Comparison of ENCODE assay signal across 29 mouse cellular contexts in the genomic region with DNA sequence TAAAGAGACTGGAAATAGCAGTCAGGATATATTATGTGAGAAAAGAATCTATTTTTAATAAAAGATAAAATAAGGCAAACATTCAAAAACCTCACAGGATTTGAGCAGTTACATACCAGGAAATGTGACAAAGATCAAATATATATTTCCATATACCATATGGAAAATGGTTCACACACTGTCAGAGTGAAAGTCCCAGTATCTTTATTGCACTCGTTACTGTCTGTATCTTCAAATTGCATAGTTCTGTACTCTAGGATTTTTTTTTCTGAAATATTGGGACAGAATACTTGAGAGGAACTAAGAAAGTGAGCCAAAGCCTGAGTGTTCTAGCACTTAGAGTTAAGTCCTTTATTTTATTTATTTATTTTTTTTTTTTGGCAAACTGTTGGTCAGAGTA.
"Had no signal": no experiment of that assay in that cellular context is flagged by ENCODE, and none has a peak within 500 bp of the region (broad histone marks: within the 10 kb centered on the region; RNA-seq: fewer than 3 reads in every experiment).

No protein-coding gene starts in this region.

- H3K27ac ChIP-seq: left cerebral cortex, adult 2 months; limb, embryonic 10.5 days; limb, embryonic 12.5 days; limb, embryonic 13.5 days; limb, embryonic 15.5 days; liver, embryonic 12.5 days; liver, embryonic 13.5 days; liver, embryonic 14.5 days; liver, embryonic 15.5 days; macrophage; midbrain, embryonic 10.5 days; midbrain, embryonic 12.5 days; midbrain, embryonic 13.5 days; midbrain, embryonic 15.5 days; neural tube, embryonic 12.5 days had no signal

- H3K9me3 ChIP-seq: limb, embryonic 10.5 days; limb, embryonic 12.5 days; limb, embryonic 13.5 days; limb, embryonic 15.5 days; liver, embryonic 12.5 days; liver, embryonic 13.5 days; liver, embryonic 15.5 days; megakaryocyte, embryonic 14.5 days; midbrain, embryonic 10.5 days; midbrain, embryonic 12.5 days; midbrain, embryonic 13.5 days; midbrain, embryonic 15.5 days; neural tube, embryonic 12.5 days had no signal

- H3K27me3 ChIP-seq: limb, embryonic 12.5 days; limb, embryonic 13.5 days; limb, embryonic 15.5 days; liver, embryonic 12.5 days; liver, embryonic 13.5 days; liver, embryonic 15.5 days; megakaryocyte, embryonic 14.5 days; midbrain, embryonic 12.5 days; midbrain, embryonic 13.5 days; midbrain, embryonic 15.5 days; neural tube, embryonic 12.5 days had no signal

- DNase-seq: layer of hippocampus, postnatal 36 days; left cerebral cortex, postnatal 4 days; liver; liver, embryonic 13.5 days; liver, postnatal 0 days; lung, adult 18-20 months; lung, adult 2 months; lung, postnatal 14 days; lung, postnatal 36 days; midbrain, embryonic 14.5 days had no signal

- H3K4me3 ChIP-seq: left cerebral cortex, adult 2 months; limb, embryonic 10.5 days; limb, embryonic 12.5 days; limb, embryonic 13.5 days; limb, embryonic 15.5 days; liver, embryonic 12.5 days; liver, embryonic 13.5 days; liver, embryonic 15.5 days; megakaryocyte, embryonic 14.5 days; midbrain, embryonic 10.5 days; midbrain, embryonic 12.5 days; midbrain, embryonic 13.5 days; midbrain, embryonic 15.5 days; myocyte; neural tube, embryonic 12.5 days had no signal

- H3K4me1 ChIP-seq: limb, embryonic 10.5 days; limb, embryonic 12.5 days; limb, embryonic 13.5 days; limb, embryonic 15.5 days; liver, embryonic 12.5 days; liver, embryonic 13.5 days; liver, embryonic 15.5 days; megakaryocyte, embryonic 14.5 days; midbrain, embryonic 10.5 days; midbrain, embryonic 12.5 days; midbrain, embryonic 13.5 days; midbrain, embryonic 15.5 days; neural tube, embryonic 12.5 days had no signal

- H3K9ac ChIP-seq: limb, embryonic 12.5 days; limb, embryonic 13.5 days; limb, embryonic 15.5 days; liver, embryonic 12.5 days; liver, embryonic 13.5 days; liver, embryonic 14.5 days; liver, embryonic 15.5 days; liver, postnatal 0 days; midbrain, embryonic 12.5 days; midbrain, embryonic 13.5 days; midbrain, embryonic 15.5 days; neural tube, embryonic 12.5 days had no signal

- H3K4me2 ChIP-seq: limb, embryonic 12.5 days; limb, embryonic 13.5 days; limb, embryonic 15.5 days; liver, embryonic 11.5 days; liver, embryonic 12.5 days; liver, embryonic 13.5 days; liver, embryonic 15.5 days; midbrain, embryonic 11.5 days; midbrain, embryonic 12.5 days; midbrain, embryonic 13.5 days; midbrain, embryonic 15.5 days; neural tube, embryonic 12.5 days had no signal

- H3K36me3 ChIP-seq: limb, embryonic 10.5 days; limb, embryonic 12.5 days; limb, embryonic 13.5 days; limb, embryonic 15.5 days; liver, embryonic 12.5 days; liver, embryonic 13.5 days; liver, embryonic 15.5 days; midbrain, embryonic 10.5 days; midbrain, embryonic 12.5 days; midbrain, embryonic 13.5 days; midbrain, embryonic 15.5 days; neural tube, embryonic 12.5 days had no signal

- ATAC-seq: liver, embryonic 12.5 days; liver, postnatal 0 days; midbrain, embryonic 13.5 days; midbrain, embryonic 15.5 days; midbrain, embryonic 16.5 days had no signal
